Mouse (Mus musculus) left cerebral cortex, postnatal 25 days (tissue): ENCODE measurements around the gene Ddx20. TPM values are rescaled to one million over a fixed set of nuclear protein-coding genes. Genes with fewer than 3 reads are reported as not detected.

Experiments
- DNase-seq, 2 experiments: peaks; one replicate each; pipeline ENCODE4 v3.0.0; 2022; ENCODE audit warnings: low spot score in 2 of 2, mixed read lengths in 1 of 2
- intact Hi-C: fragments of 180-260 bp; cut with DNase I; formaldehyde crosslinking; loops from one replicate; pipeline ENCODE4 v1.15.1; 2025
- total RNA-seq, 2 experiments: library from RNA; stranded (reverse); gene quantifications; 2 replicates each; pipeline ENCODE4 v1.2.3; 2021

Ddx20 gene
- 10 to 100 TPM; 10.8 to 11.8 TPM for total RNA-seq

DNA sequence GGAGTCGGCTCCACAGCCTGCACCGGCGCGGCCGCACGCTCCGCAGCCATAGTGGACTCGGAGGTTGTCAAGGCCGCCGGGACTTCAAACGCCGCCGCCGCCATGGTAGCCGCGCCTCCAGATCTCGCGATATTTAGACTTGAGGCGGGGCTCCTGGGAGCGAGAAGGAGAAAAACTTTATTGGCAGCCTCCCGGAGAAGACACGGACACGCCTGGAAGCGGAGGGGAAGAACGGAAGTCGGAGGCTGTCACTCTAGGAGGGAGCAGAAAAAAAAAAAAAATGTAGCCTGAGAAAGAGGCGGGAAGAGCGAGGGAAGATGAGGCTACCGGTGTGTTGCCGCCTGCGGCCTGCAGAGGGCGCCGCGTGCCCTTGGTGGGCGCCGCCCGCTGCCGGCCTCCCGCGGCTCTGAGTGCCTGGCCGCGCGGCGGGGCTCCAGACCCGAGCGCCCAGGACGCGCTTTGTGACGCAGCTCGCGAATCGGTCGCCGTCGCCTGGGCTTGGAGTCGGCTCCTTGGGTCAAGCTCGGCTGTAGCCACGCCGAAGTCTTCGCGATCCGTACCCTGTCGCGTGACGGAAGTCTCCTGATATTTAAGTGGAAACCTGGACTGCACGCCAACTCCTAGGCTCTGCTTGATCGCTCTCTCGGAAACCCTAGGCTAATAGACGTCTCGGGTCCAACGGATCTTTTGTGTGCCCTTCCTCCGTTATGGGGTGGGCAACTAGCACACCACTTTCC lies at the start of gene Ddx20:
Ddx20 (minus strand) TSS at position 251 of the 737 bp plus-strand sequence.
- intact Hi-C loops: loop anchor here (2.0 to 5.0 kb wide), 4 partner anchors 31 to 271 kb away; partner anchors contain the start of gene Wdr77
- DNase-seq: peak; percentile 94 to 98

- intact Hi-C loops: no loop called here
Measured at GRCm38 (mm10) chr3:105737070-105737469, 49.7 kb upstream of the Ddx20 start.

DNA sequence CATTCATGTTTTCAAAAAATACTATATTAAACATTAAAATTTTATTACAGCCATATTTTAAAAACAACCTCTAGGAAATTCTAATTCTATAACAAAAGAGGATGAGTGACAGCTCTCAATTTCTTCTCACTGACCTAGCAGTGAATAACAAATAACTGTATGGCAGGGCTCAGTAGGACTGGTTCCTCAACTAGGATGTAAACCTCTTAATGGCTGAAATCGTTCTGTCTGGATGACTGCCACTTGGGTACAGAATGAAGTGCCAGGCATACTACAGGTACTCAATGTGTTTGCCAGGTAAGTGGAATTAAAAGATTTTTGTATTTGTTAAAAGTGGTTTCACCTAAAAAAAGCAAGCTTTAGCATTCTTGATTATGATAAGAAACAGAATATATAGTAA lies 48.8 kb upstream of the Ddx20 start:
- DNase-seq: no peak
- intact Hi-C loops: no loop called here

More at GRCm38 (mm10) chr3:105737070-105737469, 49.7 kb upstream of the Ddx20 start:
- no peak for DNase-seq

GRCm38 (mm10) chr3:105735285-105735684 lies 47.9 kb upstream of the Ddx20 start:
- intact Hi-C loops: no loop called here
- no peak for DNase-seq

GRCm38 (mm10) chr3:105733538-105733937 lies 46.2 kb upstream of the Ddx20 start:
- no peak for DNase-seq
- intact Hi-C loops: no loop called here

- intact Hi-C loops: no loop called here
Measured at GRCm38 (mm10) chr3:105732360-105732759, 45.0 kb upstream of the Ddx20 start.

GRCm38 (mm10) chr3:105726037-105726436 lies 38.7 kb upstream of the Ddx20 start:
- intact Hi-C loops: loop anchor here (2.0 kb wide), 3 partner anchors 39 to 173 kb away; partner anchors contain the start of gene Ddx20
- peak in 1 of 2 experiments; percentile 70 for DNase-seq

More at GRCm38 (mm10) chr3:105732360-105732759, 45.0 kb upstream of the Ddx20 start:
- no peak for DNase-seq

DNA sequence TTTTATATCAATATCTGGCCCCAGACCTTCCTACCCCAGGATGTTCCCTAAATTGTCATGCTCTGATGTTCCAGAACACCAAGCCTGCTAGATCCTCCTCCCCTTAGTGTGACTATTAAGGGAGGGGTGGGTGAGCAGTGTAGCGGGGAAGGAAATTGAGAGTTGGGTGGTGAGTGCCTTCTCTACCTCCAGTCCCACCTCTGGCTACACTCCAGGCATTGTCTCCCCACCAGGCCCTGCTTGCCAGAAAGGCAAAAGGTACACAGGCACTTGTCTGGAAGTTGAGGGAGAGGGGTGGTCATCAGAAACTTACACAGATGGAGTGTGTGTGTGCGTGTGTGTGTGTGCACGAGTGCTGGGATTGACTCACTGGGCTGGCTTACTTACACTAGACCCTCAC lies 35.1 kb upstream of the Ddx20 start:
- intact Hi-C loops: no loop called here
- no peak for DNase-seq

- peak in 1 of 2 experiments; percentile 24 for DNase-seq
- intact Hi-C loops: no loop called here
Measured at GRCm38 (mm10) chr3:105721681-105722201, 34.4 kb upstream of the Ddx20 start.

- DNase-seq: peak in 1 of 2 experiments; percentile 42
- intact Hi-C loops: no loop called here
Measured at GRCm38 (mm10) chr3:105720514-105720913, 33.1 kb upstream of the Ddx20 start.

- intact Hi-C loops: loop anchor here (2.0 kb wide), 1 partner anchor 33 kb away; the partner anchor contains the start of gene Ddx20
- DNase-seq: peak in 1 of 2 experiments; percentile 18
Measured at GRCm38 (mm10) chr3:105719979-105720378, 32.6 kb upstream of the Ddx20 start.

- DNase-seq: no peak
- intact Hi-C loops: loop anchor here (2.0 kb wide), 1 partner anchor 32 kb away; the partner anchor contains the start of gene Ddx20
Measured at GRCm38 (mm10) chr3:105718746-105719145, 31.4 kb upstream of the Ddx20 start.

DNA sequence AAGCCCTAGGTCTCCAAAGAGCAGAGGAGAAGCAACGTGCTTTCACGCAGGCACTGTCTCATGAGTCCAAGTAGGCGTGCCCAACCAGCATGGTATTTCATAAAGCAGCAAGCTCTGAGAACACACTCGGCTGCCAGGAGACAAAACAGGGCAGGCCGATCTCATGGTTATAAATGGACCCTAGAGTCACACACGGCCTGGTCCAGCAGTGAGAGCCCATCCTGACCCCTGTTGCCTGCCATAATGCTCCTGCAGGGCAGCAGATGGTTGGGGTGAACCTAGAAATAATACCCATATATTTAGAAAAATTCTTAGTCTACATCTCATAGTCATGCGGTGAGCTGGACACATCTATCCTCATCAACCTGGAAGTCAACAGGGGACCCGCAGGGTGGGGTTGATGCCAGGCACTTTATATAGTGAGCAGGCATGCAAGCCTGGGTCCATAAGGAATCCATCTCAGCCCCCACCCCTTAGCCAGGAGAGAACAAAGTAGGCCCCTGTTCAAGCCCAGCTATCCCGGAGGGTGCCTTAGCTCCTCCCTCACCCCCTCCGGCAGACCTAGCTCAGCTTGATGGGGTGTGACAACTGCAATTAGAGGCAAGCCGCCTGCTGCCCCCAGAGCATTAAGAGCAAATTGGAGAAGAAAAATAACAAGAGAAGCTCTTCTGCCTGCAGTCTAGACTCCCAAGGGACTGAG lies 30.6 kb upstream of the Ddx20 start:
- intact Hi-C loops: loop anchor here (2.0 kb wide), 1 partner anchor 31 kb away; the partner anchor contains the start of gene Ddx20
- no peak for DNase-seq

DNA sequence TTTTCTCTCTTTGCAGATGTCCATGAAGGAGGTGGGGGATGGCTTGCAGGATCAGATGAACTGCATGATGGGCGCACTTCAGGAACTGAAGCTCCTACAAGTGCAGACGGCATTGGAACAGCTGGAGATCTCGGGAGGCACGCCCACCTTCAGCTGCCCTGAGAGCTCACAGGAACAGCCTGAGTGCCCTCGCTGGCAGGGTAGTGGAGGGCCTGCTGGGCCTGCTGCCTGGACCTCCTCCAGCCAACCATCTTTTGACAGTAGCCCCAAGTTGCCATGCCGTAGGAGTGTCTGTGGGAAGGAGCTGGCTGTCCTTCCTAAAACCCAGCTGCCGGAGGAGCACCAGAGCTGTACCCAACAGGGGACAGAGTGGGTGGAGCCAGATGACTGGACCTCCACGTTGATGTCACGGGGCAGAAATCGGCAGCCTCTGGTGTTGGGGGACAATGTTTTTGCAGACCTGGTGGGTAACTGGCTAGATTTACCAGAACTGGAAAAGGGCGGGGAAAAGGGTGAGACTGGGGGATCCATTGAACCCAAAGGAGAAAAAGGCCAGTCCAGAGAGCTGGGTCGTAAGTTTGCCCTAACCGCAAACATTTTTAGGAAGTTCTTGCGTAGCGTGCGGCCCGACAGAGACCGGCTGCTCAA lies 29.1 kb upstream of the Ddx20 start:
- intact Hi-C loops: loop anchor here (1.0 kb wide), 1 partner anchor 11 kb away; no protein-coding TSS in a partner anchor
- peak in 1 of 2 experiments; percentile 71 for DNase-seq

- DNase-seq: no peak
- intact Hi-C loops: no loop called here
Measured at GRCm38 (mm10) chr3:105714820-105715167, 27.4 kb upstream of the Ddx20 start.

- DNase-seq: no peak
- intact Hi-C loops: no loop called here
Measured at GRCm38 (mm10) chr3:105714091-105714819, 26.9 kb upstream of the Ddx20 start.

GRCm38 (mm10) chr3:105712827-105713226 lies 25.5 kb upstream of the Ddx20 start:
- DNase-seq: peak in 1 of 2 experiments; percentile 71
- intact Hi-C loops: no loop called here

DNA sequence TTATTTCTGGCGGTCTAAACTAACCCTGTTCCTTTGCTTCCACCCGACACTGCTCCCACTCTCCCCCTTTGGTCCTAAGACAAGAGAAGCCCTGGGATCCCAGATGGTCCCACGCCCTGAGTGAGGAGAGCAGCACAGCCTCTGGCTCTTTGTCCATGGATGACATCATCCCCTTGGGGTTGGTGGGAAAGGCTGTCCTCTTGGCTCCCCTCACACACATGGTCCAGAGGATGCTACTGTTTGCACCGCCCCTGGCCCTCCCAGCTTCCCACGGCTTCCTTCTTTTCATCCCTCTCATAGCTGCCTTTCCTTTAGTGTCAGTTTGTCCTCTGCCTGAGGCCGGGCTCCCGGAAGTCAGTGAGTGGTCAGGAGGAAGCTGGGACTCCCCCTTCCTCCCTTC lies 24.4 kb upstream of the Ddx20 start:
- DNase-seq: no peak
- intact Hi-C loops: no loop called here

DNA sequence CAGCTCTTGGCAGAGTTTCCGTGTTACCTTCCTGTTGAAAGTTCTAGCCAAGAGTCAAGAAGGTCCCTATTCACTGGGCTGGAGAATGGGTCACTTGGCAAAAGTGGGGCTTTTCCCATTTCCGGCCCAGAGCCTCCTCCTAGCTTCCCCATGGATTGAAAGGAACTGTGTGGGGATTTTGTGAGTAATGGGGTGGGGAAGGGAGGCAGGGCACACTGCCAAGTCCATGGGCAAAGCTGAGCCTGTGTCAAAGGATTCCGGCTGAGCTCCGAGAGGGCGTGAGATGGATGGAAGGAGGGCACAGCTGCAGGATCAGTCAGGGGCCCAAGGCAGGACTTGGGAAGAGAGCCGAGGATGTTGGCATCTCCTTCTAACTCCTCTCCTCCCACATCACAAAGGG lies 22.9 kb upstream of the Ddx20 start:
- peak in 1 of 2 experiments; percentile 67 for DNase-seq

More for the DNA sequence above, 22.9 kb upstream of the Ddx20 start:
- intact Hi-C loops: no loop called here
